Mouse (Mus musculus) forebrain, embryonic 13.5 days (tissue): ENCODE data around the gene Ces3a. TPM values are rescaled to one million over a fixed set of nuclear protein-coding genes. Genes with fewer than 3 reads are reported as not detected.

ENCODE experiments used
- ATAC-seq: fragments of 200-750 bp; cut with Nextera tagmentation; 2 replicates; pipeline ENCODE4 v1.8.0; 2017
- H3K27ac ChIP-seq: fragments of 300-500 bp; sonication (generic); 2 replicates; pipeline ENCODE4 v1.5.1; 2015; ENCODE audit warnings: inconsistent platforms, mild to moderate bottlenecking, moderate library complexity
- H3K27me3 ChIP-seq: fragments of 300-500 bp; sonication (generic); 2 replicates; pipeline ENCODE4 v1.6.1; 2015; ENCODE audit warnings: mild to moderate bottlenecking, inconsistent platforms
- H3K36me3 ChIP-seq: fragments of 300-500 bp; sonication (generic); 2 replicates; pipeline ENCODE4 v1.6.1; 2015; ENCODE audit warnings: mild to moderate bottlenecking, inconsistent platforms; ENCODE audit not compliant: poor library complexity, severe bottlenecking
- H3K4me1 ChIP-seq: fragments of 300-500 bp; sonication (generic); 2 replicates; pipeline ENCODE4 v1.6.1; 2015; ENCODE audit warnings: inconsistent platforms
- H3K4me2 ChIP-seq: fragments of 300-500 bp; sonication (generic); 2 replicates; pipeline ENCODE4 v1.6.1; 2015; ENCODE audit warnings: inconsistent platforms, mild to moderate bottlenecking, moderate library complexity
- H3K4me3 ChIP-seq: fragments of 300-500 bp; sonication (generic); 2 replicates; pipeline ENCODE4 v1.5.1; 2015; ENCODE audit warnings: mild to moderate bottlenecking, inconsistent platforms
- H3K9ac ChIP-seq: fragments of 300-500 bp; sonication (generic); 2 replicates; pipeline ENCODE4 v1.6.1; 2015; ENCODE audit warnings: mild to moderate bottlenecking, inconsistent platforms
- H3K9me3 ChIP-seq: fragments of 300-500 bp; sonication (generic); replicated peaks from 2 replicates; pipeline ENCODE4 v1.6.1; 2016; ENCODE audit warnings: inconsistent platforms
- WGBS: fragments of 180-500 bp; shearing (Covaris S2); methylation state at CpG from one replicate; pipeline ENCODE4 v1.1.7; 2015; 5-methylcytosine and 5-hydroxymethylcytosine counted together
- polyA plus RNA-seq: library from polyadenylated mRNA; unstranded; fragments of >200 nt; fragmentation: Nextera tagmentation; extraction: Ambion mirVana; gene quantifications from 2 replicates; pipeline ENCODE4 v1.2.1, GENCODE M21; 2015

Gene Ces3a
- polyA plus RNA-seq, 1 experiment from 2014 or later = not detected

- no peaks in the 10 kb centered on the region for H3K27me3 ChIP-seq
- H3K36me3 ChIP-seq = no peaks in the 10 kb centered on the region
- 92% methylated on average over 3 of the region's 3 CpGs for WGBS
- no peak overlapping the region for H3K27ac ChIP-seq
- H3K4me3 ChIP-seq = no peak overlapping the region
- no peak overlapping the region for H3K9ac ChIP-seq
- H3K4me2 ChIP-seq = no peak overlapping the region
- H3K9me3 ChIP-seq = no peaks in the 10 kb centered on the region
- H3K4me1 ChIP-seq = no peaks in the 10 kb centered on the region
- ATAC-seq = no peak
Observed at GRCm38 (mm10) chr8:105104220-105104619, 55.8 kb downstream of the Ces3a start.

Other genes with a start within 250 kb of the Ces3a start
- 0.31 and 0.32 TPM in 2 replicates for gene Ces2b, start 217.0 kb upstream of the Ces3a start, polyA plus RNA-seq
- not detected in 2 replicates for gene Ces2c, start 201.5 kb upstream of the Ces3a start, polyA plus RNA-seq
- not detected in 2 replicates for gene Ces2e, start 122.3 kb upstream of the Ces3a start, polyA plus RNA-seq
- gene Ces2f, start 101.2 kb upstream of the Ces3a start, polyA plus RNA-seq = not detected in 2 replicates
- gene Ces2g, start 86.9 kb upstream of the Ces3a start, polyA plus RNA-seq = not detected in 2 replicates
- not detected in 2 replicates for gene Ces2h, start 47.7 kb upstream of the Ces3a start, polyA plus RNA-seq
- gene Ces3b, start 35.2 kb downstream of the Ces3a start, polyA plus RNA-seq = not detected in 2 replicates
- 0.09 TPM in 1 of 2 replicates, not detected in the other for gene Ces4a, start 83.2 kb downstream of the Ces3a start, polyA plus RNA-seq
- 38.3 and 40.1 TPM in 2 replicates for gene Cbfb, start 122.1 kb downstream of the Ces3a start, polyA plus RNA-seq
- gene D230025D16Rik, start 176.5 kb downstream of the Ces3a start, polyA plus RNA-seq = 25.2 and 26.4 TPM in 2 replicates
- gene B3gnt9, start 206.6 kb downstream of the Ces3a start, polyA plus RNA-seq = 1.3 and 2.4 TPM in 2 replicates
- 13.2 and 13.3 TPM in 2 replicates for gene Tradd, start 216.0 kb downstream of the Ces3a start, polyA plus RNA-seq
- 0.44 and 0.58 TPM in 2 replicates for gene Fbxl8, start 216.0 kb downstream of the Ces3a start, polyA plus RNA-seq
- gene Hsf4, start 221.2 kb downstream of the Ces3a start, polyA plus RNA-seq = 0.10 and 0.13 TPM in 2 replicates
- gene Nol3, start 227.5 kb downstream of the Ces3a start, polyA plus RNA-seq = 2.4 and 3.0 TPM in 2 replicates
- 57.4 and 66.1 TPM in 2 replicates for gene 4931428F04Rik, start 241.3 kb downstream of the Ces3a start, polyA plus RNA-seq
- gene Exoc3l, start 247.5 kb downstream of the Ces3a start, polyA plus RNA-seq = 9.8 and 10.3 TPM in 2 replicates
- gene E2f4, start 249.1 kb downstream of the Ces3a start, polyA plus RNA-seq = 56.9 and 60.6 TPM in 2 replicates